Mouse (Mus musculus): ENCODE measurements around the gene Gpr39. TPM values are rescaled to one million over a fixed set of nuclear protein-coding genes. Genes with fewer than 3 reads are reported as not detected.

Gpr39 gene
- polyA plus RNA-seq, 1 experiment from 2014 or later: 3.5 TPM

GRCm38 (mm10) chr1:125729025-125729565 lies 52.3 kb downstream of the Gpr39 start:
- H3K27ac ChIP-seq (replicated peaks): no peak overlapping the region
- H3K4me2 ChIP-seq: no peak overlapping the region
- H3K9me3 ChIP-seq (replicated peaks): no peaks in the 10 kb centered on the region
- H3K27me3 ChIP-seq: no peaks in the 10 kb centered on the region
- H3K4me3 ChIP-seq (replicated peaks): no peak overlapping the region
- WGBS (ENCODE audit: insufficient replicate concordance): 31% methylated on average over 6 of the region's 6 CpGs
- H3K9ac ChIP-seq: no peak overlapping the region
- H3K4me1 ChIP-seq (replicated peaks): no peaks in the 10 kb centered on the region
- H3K36me3 ChIP-seq (replicated peaks): no peaks in the 10 kb centered on the region
- no peak for ATAC-seq (ENCODE audit: insufficient read depth)

DNA sequence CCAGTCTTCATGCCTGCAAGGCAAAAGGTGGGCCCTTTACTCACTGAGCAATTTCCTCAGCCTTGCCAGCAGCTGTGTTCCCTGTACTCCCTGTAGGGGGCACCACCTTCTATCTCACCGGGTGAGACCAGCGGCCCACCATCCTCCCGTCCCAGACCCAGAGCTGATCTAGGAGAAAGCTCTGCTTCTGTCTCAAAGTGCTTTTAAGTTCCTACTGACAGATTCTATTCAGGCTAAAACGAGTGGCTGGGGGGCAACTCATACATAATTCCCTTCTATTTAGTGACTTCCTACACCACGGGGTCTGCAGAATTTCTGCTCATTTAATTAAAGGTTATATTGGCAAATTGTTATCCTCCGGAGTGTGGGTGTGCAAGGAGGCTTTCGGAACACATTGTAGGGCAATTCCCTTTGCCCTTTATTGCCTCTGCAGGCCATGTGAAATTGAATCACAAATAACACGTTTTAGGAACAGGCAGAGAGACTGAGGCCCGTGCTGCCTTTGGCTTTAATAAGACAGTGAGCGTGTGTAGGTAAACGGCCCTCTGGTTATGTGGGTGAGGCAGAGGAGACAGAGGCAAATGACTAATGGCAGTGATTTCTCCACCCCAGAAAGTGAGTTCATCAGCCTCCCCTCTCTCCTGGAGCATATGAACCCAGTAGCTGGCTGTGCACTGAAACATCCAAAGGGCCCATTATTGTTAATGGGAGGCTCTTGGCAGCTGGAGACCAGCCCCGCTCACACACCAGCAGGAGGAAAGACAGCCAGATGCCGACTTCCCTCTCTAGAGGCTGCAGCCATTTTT lies 53.1 kb downstream of the Gpr39 start:
- no peak overlapping the region for H3K4me3 ChIP-seq (replicated peaks)
- no peak for ATAC-seq (ENCODE audit: insufficient read depth)
- H3K9ac ChIP-seq: no peak overlapping the region
- WGBS (ENCODE audit: insufficient replicate concordance): 57% methylated on average over 13 of the region's 13 CpGs
- H3K9me3 ChIP-seq (replicated peaks): no peaks in the 10 kb centered on the region
- no peak overlapping the region for H3K4me2 ChIP-seq
- no peak overlapping the region for H3K27ac ChIP-seq (replicated peaks)
- H3K36me3 ChIP-seq (replicated peaks): no peaks in the 10 kb centered on the region
- no peaks in the 10 kb centered on the region for H3K27me3 ChIP-seq
- no peaks in the 10 kb centered on the region for H3K4me1 ChIP-seq (replicated peaks)

- H3K36me3 ChIP-seq (replicated peaks): no peaks in the 10 kb centered on the region
- no peaks in the 10 kb centered on the region for H3K9me3 ChIP-seq (replicated peaks)
- no peak overlapping the region for H3K4me3 ChIP-seq (replicated peaks)
- ATAC-seq (ENCODE audit: insufficient read depth): no peak
- no peak overlapping the region for H3K9ac ChIP-seq
- no peak overlapping the region for H3K27ac ChIP-seq (replicated peaks)
- H3K4me1 ChIP-seq (replicated peaks): no peaks in the 10 kb centered on the region
- WGBS (ENCODE audit: insufficient replicate concordance): 65% methylated on average over 6 of the region's 6 CpGs
- H3K27me3 ChIP-seq: no peaks in the 10 kb centered on the region
- H3K4me2 ChIP-seq: no peak overlapping the region
Observed at GRCm38 (mm10) chr1:125730537-125730880, 53.7 kb downstream of the Gpr39 start.

DNA sequence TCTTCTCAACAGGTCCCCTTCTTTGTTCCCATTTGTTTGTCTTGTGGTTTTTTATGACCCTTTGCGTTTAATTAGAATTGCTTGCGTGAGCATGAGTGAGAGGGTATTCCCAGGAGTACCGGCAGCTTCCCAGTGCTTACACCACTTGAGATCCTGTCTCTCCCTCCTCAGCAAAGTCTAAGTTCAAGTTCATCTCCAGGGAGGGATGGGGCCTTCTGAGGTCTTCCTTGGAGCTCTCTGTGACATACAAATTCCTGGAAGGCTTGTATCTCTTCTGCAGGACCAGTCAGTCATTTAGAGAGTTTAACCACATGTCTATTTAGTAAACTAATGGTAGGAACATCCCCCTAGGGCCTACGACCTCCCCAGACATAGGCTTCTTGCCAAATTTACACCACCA lies 55.1 kb downstream of the Gpr39 start:
- no peak overlapping the region for H3K27ac ChIP-seq (replicated peaks)
- ATAC-seq (ENCODE audit: insufficient read depth): no peak
- WGBS (ENCODE audit: insufficient replicate concordance): 55% methylated on average over 4 of the region's 4 CpGs
- H3K27me3 ChIP-seq: no peaks in the 10 kb centered on the region
- H3K4me2 ChIP-seq: no peak overlapping the region
- no peaks in the 10 kb centered on the region for H3K36me3 ChIP-seq (replicated peaks)
- H3K4me1 ChIP-seq (replicated peaks): no peaks in the 10 kb centered on the region
- no peak overlapping the region for H3K9ac ChIP-seq
- no peaks in the 10 kb centered on the region for H3K9me3 ChIP-seq (replicated peaks)
- no peak overlapping the region for H3K4me3 ChIP-seq (replicated peaks)

DNA sequence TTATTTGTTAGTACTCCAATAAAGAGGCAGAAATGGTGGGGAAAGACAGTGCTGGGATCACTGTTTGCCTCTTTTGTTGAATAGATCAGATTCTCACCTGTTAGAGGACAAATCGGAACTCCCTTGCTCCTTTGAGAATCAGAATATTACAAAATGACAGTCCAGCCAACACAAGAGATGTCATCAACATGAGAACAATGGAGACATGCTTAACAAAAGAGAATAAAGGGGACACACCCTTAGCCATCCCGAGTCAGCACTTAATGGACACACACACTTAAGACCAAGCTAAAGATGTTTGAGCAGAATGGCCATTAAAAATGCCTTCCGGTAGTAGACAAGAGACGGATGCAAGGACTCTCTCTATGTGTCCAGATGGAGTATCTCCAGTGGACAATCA lies 68.0 kb downstream of the Gpr39 start:
- Histone ChIP-seq H3K9ac (no peak overlapping the region), H3K27ac (replicated peaks) (no peak overlapping the region), H3K4me3 (replicated peaks) (no peak overlapping the region), H3K4me2 (no peak overlapping the region), H3K36me3 (replicated peaks) (no peaks in the 10 kb centered on the region), H3K27me3 (no peaks in the 10 kb centered on the region), H3K9me3 (replicated peaks) (no peaks in the 10 kb centered on the region), H3K4me1 (replicated peaks) (no peaks in the 10 kb centered on the region)
- ATAC-seq (ENCODE audit: insufficient read depth): no peak
- WGBS (ENCODE audit: insufficient replicate concordance): 64% methylated on average over 4 of the region's 4 CpGs

DNA sequence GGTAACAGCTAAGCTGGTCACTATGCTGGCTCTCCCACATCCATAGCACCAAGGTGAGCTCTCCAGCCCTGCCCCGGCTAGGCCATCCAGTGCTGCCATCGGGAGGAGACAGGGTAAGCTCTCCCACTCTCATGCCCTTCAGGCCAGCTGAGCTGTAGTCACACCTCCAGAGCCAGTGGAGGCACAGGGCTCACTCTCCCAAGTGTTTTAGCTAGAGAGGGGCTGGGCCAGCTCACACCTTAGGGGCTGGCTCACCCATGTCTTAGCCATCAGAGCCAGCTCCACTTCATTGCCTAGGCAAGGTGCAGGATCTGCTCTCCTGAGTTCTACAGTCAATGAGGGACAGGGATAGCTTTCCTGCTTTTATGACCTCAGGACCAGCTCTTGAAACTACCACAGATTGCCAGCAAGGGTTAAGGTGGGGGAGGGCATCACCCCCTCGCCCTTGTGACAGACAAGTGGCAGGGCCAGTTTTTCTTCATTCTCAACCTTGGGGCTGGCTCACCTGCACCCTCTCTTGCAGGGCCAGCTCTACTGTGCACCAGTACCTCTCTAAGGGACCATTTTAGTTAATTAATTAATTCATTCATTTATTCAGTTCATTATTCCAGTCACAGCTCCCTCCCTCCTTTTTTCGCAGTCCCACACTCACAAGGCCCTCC lies 78.7 kb downstream of the Gpr39 start:
- Histone ChIP-seq H3K4me1 (replicated peaks) (peaks cover 3% of the 10 kb centered on the region; the same call in 1 of the 2 replicates), H3K36me3 (replicated peaks) (no peaks in the 10 kb centered on the region), H3K4me3 (replicated peaks) (no peak overlapping the region), H3K4me2 (no peak overlapping the region), H3K27me3 (no peaks in the 10 kb centered on the region), H3K9me3 (replicated peaks) (no peaks in the 10 kb centered on the region), H3K9ac (no peak overlapping the region), H3K27ac (replicated peaks) (no peak overlapping the region)
- no peak for ATAC-seq (ENCODE audit: insufficient read depth)
- 61% methylated on average over 4 of the region's 4 CpGs for WGBS (ENCODE audit: insufficient replicate concordance)

GRCm38 (mm10) chr1:125759972-125760695 lies 83.3 kb downstream of the Gpr39 start:
- Histone ChIP-seq H3K27me3 (no peaks in the 10 kb centered on the region), H3K9me3 (replicated peaks) (no peaks in the 10 kb centered on the region), H3K4me2 (no peak overlapping the region), H3K36me3 (replicated peaks) (no peaks in the 10 kb centered on the region), H3K4me1 (replicated peaks) (peaks cover 3% of the 10 kb centered on the region; the same call in 1 of the 2 replicates), H3K4me3 (replicated peaks) (no peak overlapping the region), H3K27ac (replicated peaks) (no peak overlapping the region), H3K9ac (no peak overlapping the region)
- WGBS (ENCODE audit: insufficient replicate concordance): 58% methylated on average over 15 of the region's 15 CpGs
- no peak for ATAC-seq (ENCODE audit: insufficient read depth)

DNA sequence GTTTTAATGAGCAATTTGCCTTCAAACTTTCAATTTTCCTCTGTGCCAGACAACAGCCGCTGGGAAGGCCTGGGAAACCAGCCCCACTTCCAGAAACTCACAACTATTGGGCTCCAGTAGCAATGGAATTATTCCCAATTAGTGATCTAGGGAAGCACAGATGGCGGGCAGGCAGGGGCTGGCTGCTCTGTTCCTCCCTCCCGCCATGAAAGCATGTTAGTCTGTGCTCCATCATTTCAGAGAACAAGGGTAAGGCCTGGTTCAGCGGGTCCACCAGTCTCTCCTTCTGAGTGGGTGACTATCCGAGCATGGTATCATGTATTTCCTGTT lies 83.9 kb downstream of the Gpr39 start:
- H3K4me1 ChIP-seq (replicated peaks): peaks cover 3% of the 10 kb centered on the region; the same call in 1 of the 2 replicates
- 45% methylated on average over 5 of the region's 5 CpGs for WGBS (ENCODE audit: insufficient replicate concordance)
- no peak overlapping the region for H3K4me3 ChIP-seq (replicated peaks)
- H3K9me3 ChIP-seq (replicated peaks): no peaks in the 10 kb centered on the region
- no peak overlapping the region for H3K9ac ChIP-seq
- no peak overlapping the region for H3K4me2 ChIP-seq
- H3K36me3 ChIP-seq (replicated peaks): no peaks in the 10 kb centered on the region
- no peak overlapping the region for H3K27ac ChIP-seq (replicated peaks)
- H3K27me3 ChIP-seq: no peaks in the 10 kb centered on the region
- ATAC-seq (ENCODE audit: insufficient read depth): no peak

- Histone ChIP-seq H3K27ac (replicated peaks) (no peak overlapping the region), H3K36me3 (replicated peaks) (no peaks in the 10 kb centered on the region), H3K9me3 (replicated peaks) (no peaks in the 10 kb centered on the region), H3K4me1 (replicated peaks) (peaks cover 3% of the 10 kb centered on the region; the same call in 1 of the 2 replicates), H3K27me3 (no peaks in the 10 kb centered on the region), H3K9ac (no peak overlapping the region), H3K4me2 (no peak overlapping the region), H3K4me3 (replicated peaks) (no peak overlapping the region)
- 57% methylated on average over 1 of the region's 1 CpGs for WGBS (ENCODE audit: insufficient replicate concordance)
- no peak for ATAC-seq (ENCODE audit: insufficient read depth)
Observed at GRCm38 (mm10) chr1:125762076-125762475, 85.3 kb downstream of the Gpr39 start.

DNA sequence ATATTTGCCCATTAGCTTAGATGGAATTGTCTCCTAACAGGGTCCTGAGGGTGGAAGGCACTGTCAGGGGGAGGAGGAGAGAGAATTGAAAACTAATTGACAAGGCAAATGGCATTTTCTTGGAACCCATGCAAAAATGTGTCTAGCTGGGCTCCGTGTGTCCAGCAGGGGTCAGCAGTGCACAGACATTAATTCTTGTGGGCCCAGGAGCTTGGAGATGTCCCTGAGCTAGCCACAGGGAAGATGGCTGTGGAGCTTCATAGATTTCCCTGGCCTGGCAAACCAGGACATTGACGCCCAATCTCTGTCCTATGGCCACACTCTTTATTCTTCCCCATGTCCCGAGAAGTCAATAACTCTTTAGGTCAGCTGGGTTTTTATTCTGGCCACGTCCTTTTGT lies 113.0 kb downstream of the Gpr39 start:
- no peak overlapping the region for H3K4me3 ChIP-seq (replicated peaks)
- H3K9ac ChIP-seq: no peak overlapping the region
- H3K9me3 ChIP-seq (replicated peaks): no peaks in the 10 kb centered on the region
- ATAC-seq (ENCODE audit: insufficient read depth): no peak
- H3K27ac ChIP-seq (replicated peaks): no peak overlapping the region
- no peak overlapping the region for H3K4me2 ChIP-seq
- no peaks in the 10 kb centered on the region for H3K4me1 ChIP-seq (replicated peaks)
- WGBS (ENCODE audit: insufficient replicate concordance): 29% methylated on average over 4 of the region's 4 CpGs
- no peaks in the 10 kb centered on the region for H3K27me3 ChIP-seq
- no peaks in the 10 kb centered on the region for H3K36me3 ChIP-seq (replicated peaks)

- Histone ChIP-seq H3K27me3 (no peaks in the 10 kb centered on the region), H3K9ac (no peak overlapping the region), H3K9me3 (replicated peaks) (no peaks in the 10 kb centered on the region), H3K4me3 (replicated peaks) (no peak overlapping the region), H3K4me1 (replicated peaks) (no peaks in the 10 kb centered on the region), H3K36me3 (replicated peaks) (no peaks in the 10 kb centered on the region), H3K27ac (replicated peaks) (no peak overlapping the region), H3K4me2 (no peak overlapping the region)
- no peak for ATAC-seq (ENCODE audit: insufficient read depth)
- WGBS (ENCODE audit: insufficient replicate concordance): 60% methylated on average over 5 of the region's 5 CpGs
Observed at GRCm38 (mm10) chr1:125800506-125800905, 123.7 kb downstream of the Gpr39 start.

Measured in liver, embryonic 15.5 days (tissue).